Mouse (Mus musculus) adrenal gland, adult 18-20 months (tissue): Measurements from ENCODE around the gene Gm20865. TPM values are rescaled to one million over a fixed set of nuclear protein-coding genes. Genes with fewer than 3 reads are reported as not detected.
"Not testable (repeated sequence)": the region's sequence is repeated elsewhere in the genome, so short reads cannot be mapped to it uniquely, and the experiment has no call there.

Source experiments
- DNase-seq, 2 experiments: peaks; one replicate each; pipeline ENCODE4 v3.0.0; 2021 to 2022; ENCODE audit warnings: low spot score in 2 of 2
- long read RNA-seq, 2 experiments: library from polyadenylated mRNA; stranded (forward); transcript quantifications; one replicate each; pipeline ENCODE4 v2.0.0; 2021
- total RNA-seq, 2 experiments: library from RNA; stranded (reverse); gene quantifications; 1 replicate in 1 of 2; 2 replicates in 1 of 2; pipeline ENCODE4 v1.2.3; 2021

Gm20865 gene
- total RNA-seq: not detected
- long read RNA-seq, experiment 1: 0 reads
- long read RNA-seq, experiment 2: 0 reads

GRCm38 (mm10) chrY:21241275-21241674 is at the start of gene Gm20865:
TSS of gene Gm20865 (plus strand) at chrY:21241575.
- DNase-seq: not testable (repeated sequence)

Other genes starting within 250 kb of the Gm20865 start
- gene Gm29866, start 247.9 kb upstream of the Gm20865 start, total RNA-seq: not detected
- not detected for gene Gm20909, start 77.0 kb upstream of the Gm20865 start, total RNA-seq